Mouse (Mus musculus): ENCODE measurements at regions not wholly inside any gene's neighbourhood (a gene's known extent, or its start where the extent isn't known, plus 50 kb on each side); places are given as distances from the start of the nearest gene placed in this dataset.

DNA sequence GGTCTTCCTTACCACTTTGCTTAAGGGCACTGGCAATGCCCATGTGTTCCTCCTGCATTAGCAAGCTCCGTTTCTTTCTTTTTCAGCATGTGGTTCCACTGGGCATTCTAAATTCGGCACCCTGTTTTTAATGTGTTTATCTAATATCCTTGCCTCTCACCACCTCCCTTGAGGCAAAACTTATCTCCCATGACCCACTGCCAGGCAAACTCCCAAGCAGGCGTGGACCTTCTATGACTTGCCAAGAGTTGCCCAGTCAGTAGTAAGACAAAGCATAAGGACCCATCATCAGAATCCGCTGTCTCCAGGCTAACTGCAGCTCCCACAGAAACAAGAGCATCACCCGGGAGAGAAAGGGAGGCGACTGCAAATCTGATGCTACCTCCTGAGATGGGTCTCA is 245.2 kb downstream of the Setd4 start:
- no peak for TF ChIP-seq POLR2A (IDR thresholded peaks at IDR 0.05; ENCODE audit: insufficient read depth, low read length)
- no peak for TF ChIP-seq CTCF (IDR thresholded peaks at IDR 0.05; ENCODE audit: low read depth, low read length)
